Mouse (Mus musculus) embryonic facial prominence, embryonic 11.5 days (tissue): ENCODE data around the gene Clic6. TPM values are rescaled to one million over a fixed set of nuclear protein-coding genes. Genes with fewer than 3 reads are reported as not detected.
"Not testable (repeated sequence)": the region's sequence is repeated elsewhere in the genome, so short reads cannot be mapped to it uniquely, and the experiment has no call there.

Experiments used
- ATAC-seq: fragments of 200-750 bp; cut with Nextera tagmentation; replicated peaks from 2 replicates; pipeline ENCODE4 v1.8.0; 2017; ENCODE audit warnings: low read depth; ENCODE audit not compliant: insufficient number of reproducible peaks, low FRiP score, low TSS enrichment
- DNase-seq: peaks from one replicate; pipeline ENCODE4 v3.0.0-alpha.2; 2015; ENCODE audit warnings: low spot score
- H3K27ac ChIP-seq: fragments of 300-500 bp; sonication (generic); replicated peaks from 2 replicates; pipeline ENCODE4 v1.5.1; 2014; ENCODE audit warnings: mild to moderate bottlenecking, low read depth, low read length, control low read depth
- H3K27me3 ChIP-seq: fragments of 300-500 bp; sonication (generic); 2 replicates; pipeline ENCODE4 v1.6.1; 2014; ENCODE audit warnings: mild to moderate bottlenecking, low read length, moderate library complexity, mixed read lengths; ENCODE audit not compliant: control insufficient read depth, insufficient read depth
- H3K36me3 ChIP-seq: fragments of 300-500 bp; sonication (generic); replicated peaks from 2 replicates; pipeline ENCODE4 v1.6.1; 2014; ENCODE audit warnings: low read depth, mild to moderate bottlenecking, low read length, moderate library complexity, mixed read lengths; ENCODE audit not compliant: control insufficient read depth, insufficient read depth
- H3K4me1 ChIP-seq: fragments of 300-500 bp; sonication (generic); 2 replicates; pipeline ENCODE4 v1.6.1; 2014; ENCODE audit warnings: low read length, mixed read lengths; ENCODE audit not compliant: control insufficient read depth, insufficient read depth
- H3K4me2 ChIP-seq: fragments of 300-500 bp; sonication (generic); 2 replicates; pipeline ENCODE4 v1.6.1; 2014; ENCODE audit warnings: low read depth, mild to moderate bottlenecking, control low read depth, low read length, moderate library complexity
- H3K4me3 ChIP-seq: fragments of 300-500 bp; sonication (generic); 2 replicates; pipeline ENCODE4 v1.5.1; 2014; ENCODE audit warnings: low read depth, low read length, control low read depth
- H3K9ac ChIP-seq: fragments of 300-500 bp; sonication (generic); replicated peaks from 2 replicates; pipeline ENCODE4 v1.6.1; 2014; ENCODE audit warnings: mild to moderate bottlenecking, control low read depth, low read length
- H3K9me3 ChIP-seq: fragments of 300-500 bp; sonication (generic); replicated peaks from 2 replicates; pipeline ENCODE4 v1.6.1; 2016; ENCODE audit warnings: mild to moderate bottlenecking, low read length, inconsistent platforms, mixed read lengths; ENCODE audit not compliant: control insufficient read depth
- WGBS: fragments of 180-500 bp; shearing (Covaris S2); extraction: QIAGEN DNeasy Blood & Tissue Kit; methylation state at CpG from one replicate; pipeline ENCODE4 v1.1.7; 2014; 5-methylcytosine and 5-hydroxymethylcytosine counted together
- polyA plus RNA-seq: library from polyadenylated mRNA; unstranded; fragments of >200 nt; fragmentation: Nextera tagmentation; extraction: Ambion mirVana; gene quantifications from 2 replicates; pipeline ENCODE4 v1.2.1, GENCODE M21; 2014

Clic6 gene
- polyA plus RNA-seq, 1 experiment from 2014 or later, result 1.2 TPM

GRCm38 (mm10) chr16:92511773-92512391, 26.3 kb downstream of the Clic6 start:
- Histone ChIP-seq H3K4me1 (no peaks in the 10 kb centered on the region), H3K27ac (no peak overlapping the region), H3K27me3 (no peaks in the 10 kb centered on the region), H3K9me3 (no peaks in the 10 kb centered on the region), H3K36me3 (no peaks in the 10 kb centered on the region), H3K4me2 (no peak overlapping the region), H3K4me3 (no peak overlapping the region), H3K9ac (no peak overlapping the region)
- WGBS, result 53% methylated on average over 5 of the region's 5 CpGs
- ATAC-seq, result 0 out of 2 replicates have a peak, but pooled peaks have one; percentile 44
- DNase-seq, result peak; percentile 55

- H3K9me3 ChIP-seq, H3K4me3 ChIP-seq, H3K4me1 ChIP-seq, H3K27me3 ChIP-seq, DNase-seq, ATAC-seq, H3K36me3 ChIP-seq, H3K27ac ChIP-seq, H3K9ac ChIP-seq, H3K4me2 ChIP-seq: not testable (repeated sequence)
- WGBS, result 74% methylated on average over 9 of the region's 9 CpGs
Observed at GRCm38 (mm10) chr16:92514896-92515295, 29.4 kb downstream of the Clic6 start.

GRCm38 (mm10) chr16:92516139-92516538, 30.6 kb downstream of the Clic6 start:
- Histone ChIP-seq H3K36me3 (no peaks in the 10 kb centered on the region), H3K4me1 (no peaks in the 10 kb centered on the region), H3K9ac (no peak overlapping the region), H3K4me3 (no peak overlapping the region), H3K27ac (no peak overlapping the region), H3K4me2 (no peak overlapping the region), H3K9me3 (no peaks in the 10 kb centered on the region), H3K27me3 (no peaks in the 10 kb centered on the region)
- ATAC-seq, result no peak
- 88% methylated on average over 9 of the region's 9 CpGs for WGBS
- no peak for DNase-seq

- no peak for ATAC-seq
- H3K9ac ChIP-seq, result no peak overlapping the region
- 0 out of 2 replicates have a peak overlapping the region, but pooled peaks have one; percentile 13 for H3K27ac ChIP-seq
- H3K36me3 ChIP-seq, result no peaks in the 10 kb centered on the region
- H3K27me3 ChIP-seq, result no peaks in the 10 kb centered on the region
- DNase-seq, result peak; percentile 39
- no peak overlapping the region for H3K4me3 ChIP-seq
- WGBS, result 64% methylated on average over 4 of the region's 4 CpGs
- H3K9me3 ChIP-seq, result no peaks in the 10 kb centered on the region
- no peak overlapping the region for H3K4me2 ChIP-seq
- H3K4me1 ChIP-seq, result no peaks in the 10 kb centered on the region
Observed at GRCm38 (mm10) chr16:92518718-92519117, 33.2 kb downstream of the Clic6 start.

GRCm38 (mm10) chr16:92519820-92520492, 34.4 kb downstream of the Clic6 start:
- Histone ChIP-seq H3K27me3 (no peaks in the 10 kb centered on the region), H3K4me1 (no peaks in the 10 kb centered on the region), H3K36me3 (no peaks in the 10 kb centered on the region), H3K4me3 (no peak overlapping the region), H3K9me3 (no peaks in the 10 kb centered on the region), H3K4me2 (no peak overlapping the region), H3K27ac (no peak overlapping the region), H3K9ac (no peak overlapping the region)
- WGBS, result 50% methylated on average over 13 of the region's 13 CpGs
- ATAC-seq, result no peak
- DNase-seq, result peak; percentile 77

GRCm38 (mm10) chr16:92523351-92523750, 37.8 kb downstream of the Clic6 start:
- Histone ChIP-seq H3K36me3 (no peaks in the 10 kb centered on the region), H3K4me3 (no peak overlapping the region), H3K27me3 (no peaks in the 10 kb centered on the region), H3K9ac (no peak overlapping the region), H3K27ac (no peak overlapping the region), H3K9me3 (no peaks in the 10 kb centered on the region), H3K4me1 (no peaks in the 10 kb centered on the region), H3K4me2 (no peak overlapping the region)
- 76% methylated on average over 8 of the region's 8 CpGs for WGBS
- ATAC-seq (no peak), DNase-seq (no peak)

- H3K4me3 ChIP-seq, result no peak overlapping the region
- H3K9ac ChIP-seq, result no peak overlapping the region
- ATAC-seq (no peak), DNase-seq (no peak)
- no peak overlapping the region for H3K4me2 ChIP-seq
- no peaks in the 10 kb centered on the region for H3K9me3 ChIP-seq
- H3K27me3 ChIP-seq, result no peaks in the 10 kb centered on the region
- 81% methylated on average over 8 of the region's 8 CpGs for WGBS
- H3K36me3 ChIP-seq, result no peaks in the 10 kb centered on the region
- no peak overlapping the region for H3K27ac ChIP-seq
- H3K4me1 ChIP-seq, result no peaks in the 10 kb centered on the region
Observed at GRCm38 (mm10) chr16:92524651-92525050, 39.1 kb downstream of the Clic6 start.

- ATAC-seq, result no peak
- Histone ChIP-seq H3K4me3 (no peak overlapping the region), H3K9me3 (no peaks in the 10 kb centered on the region), H3K9ac (no peak overlapping the region), H3K4me1 (no peaks in the 10 kb centered on the region), H3K27me3 (no peaks in the 10 kb centered on the region), H3K27ac (no peak overlapping the region), H3K4me2 (no peak overlapping the region), H3K36me3 (no peaks in the 10 kb centered on the region)
- no peak for DNase-seq
- 79% methylated on average over 10 of the region's 10 CpGs for WGBS
Observed at GRCm38 (mm10) chr16:92525919-92526318, 40.4 kb downstream of the Clic6 start.
